Mouse (Mus musculus) monocyte, adult 2 months (primary cell): Measurements from ENCODE around the gene Akr1b7.

Source experiments
- DNase-seq, 2 experiments: peaks; one replicate each; pipeline ENCODE4 v3.0.0; 2022; ENCODE audit warnings: low spot score in 2 of 2, low read depth in 1 of 2

The Akr1b7 gene

DNA sequence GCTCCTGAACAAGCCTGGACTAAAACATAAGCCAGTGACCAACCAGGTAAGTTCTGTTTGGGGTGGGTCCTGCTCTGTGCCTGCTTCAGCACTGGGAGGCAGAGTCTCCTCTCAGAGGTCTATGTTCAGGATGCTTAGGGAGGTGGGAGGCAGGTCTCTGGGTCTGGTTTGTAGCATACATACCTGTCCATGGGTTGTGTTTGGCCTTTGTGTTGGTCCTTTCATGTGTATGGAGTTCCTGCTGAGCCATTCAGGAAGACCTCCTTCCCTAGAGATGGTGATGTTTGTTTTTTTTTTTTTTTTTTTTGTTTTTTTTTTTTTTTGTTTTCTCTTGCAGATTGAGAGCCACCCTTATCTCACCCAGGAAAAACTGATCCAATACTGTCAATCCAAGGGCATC is 6.9 kb downstream of the Akr1b7 start:
- no peak for DNase-seq

GRCm38 (mm10) chr6:34439006-34439405 is 26.9 kb downstream of the Akr1b7 start:
- DNase-seq, result no peak

GRCm38 (mm10) chr6:34441556-34442257 is 29.6 kb downstream of the Akr1b7 start:
- DNase-seq, result no peak

- DNase-seq, result no peak
These were observed 31.7 kb downstream of the Akr1b7 start for GRCm38 (mm10) chr6:34443791-34444190.

DNA sequence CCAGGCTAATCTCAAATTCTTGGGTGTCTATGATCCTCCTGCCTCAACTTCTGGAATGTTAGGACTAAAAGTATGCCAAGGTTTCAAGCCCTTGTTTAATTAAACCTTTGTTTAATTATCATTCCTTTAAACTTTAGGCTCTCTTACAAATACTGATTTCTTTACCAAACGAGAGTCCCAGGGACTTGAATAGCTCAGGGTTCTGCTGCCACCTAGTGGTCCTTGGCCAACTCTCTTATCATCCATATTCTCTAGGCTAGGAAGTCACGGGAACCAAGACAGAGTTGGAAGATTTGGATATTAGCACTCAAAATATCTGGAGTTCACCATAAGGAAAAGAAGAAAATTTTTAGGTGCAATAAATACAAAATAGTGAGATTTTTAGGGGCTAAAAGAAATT is 35.8 kb downstream of the Akr1b7 start:
- peak in 1 of 2 experiments; percentile 4 for DNase-seq

DNA sequence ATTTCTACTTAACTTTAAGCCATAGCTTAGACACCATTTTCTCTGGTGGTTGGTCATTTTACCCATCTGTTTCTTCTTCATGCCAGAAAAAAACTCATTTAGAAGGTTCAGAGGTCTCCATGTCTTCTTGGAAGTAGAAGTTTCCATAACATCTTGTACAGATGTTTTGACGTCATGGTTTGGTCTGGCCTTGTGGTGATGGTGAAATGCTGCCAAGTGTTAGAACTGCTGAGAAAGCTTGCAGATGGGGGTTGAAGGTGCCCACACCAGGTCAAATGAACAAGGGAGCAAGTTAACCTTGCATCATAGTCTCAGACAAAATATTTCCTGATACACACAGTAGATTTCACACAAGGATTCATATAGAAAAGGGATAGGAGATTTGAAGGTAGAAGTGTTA is 36.6 kb downstream of the Akr1b7 start:
- DNase-seq, result no peak

GRCm38 (mm10) chr6:34452963-34453770 is 41.0 kb downstream of the Akr1b7 start:
- DNase-seq, result no peak

- no peak for DNase-seq
These were observed 47.3 kb downstream of the Akr1b7 start for GRCm38 (mm10) chr6:34459456-34459855.

DNA sequence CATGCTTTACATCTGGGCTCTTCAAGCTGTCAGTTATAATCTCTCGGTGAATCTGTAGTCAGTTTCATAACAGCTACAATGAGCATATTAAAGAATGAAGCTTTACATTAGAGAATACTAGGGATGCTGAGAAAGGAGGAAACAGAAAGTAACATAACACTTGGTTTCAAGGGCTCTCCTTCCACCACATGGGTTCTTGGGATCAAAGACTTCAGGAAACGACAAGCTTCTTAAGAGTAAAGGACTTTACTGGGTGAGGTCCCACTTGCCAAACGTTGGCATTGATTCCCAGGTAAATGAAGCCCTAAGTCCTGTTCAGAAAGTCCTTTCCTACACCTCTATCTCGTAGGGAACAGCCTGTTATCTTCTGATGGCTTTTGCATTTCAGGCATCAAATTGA is 48.5 kb downstream of the Akr1b7 start:
- DNase-seq, result no peak

DNA sequence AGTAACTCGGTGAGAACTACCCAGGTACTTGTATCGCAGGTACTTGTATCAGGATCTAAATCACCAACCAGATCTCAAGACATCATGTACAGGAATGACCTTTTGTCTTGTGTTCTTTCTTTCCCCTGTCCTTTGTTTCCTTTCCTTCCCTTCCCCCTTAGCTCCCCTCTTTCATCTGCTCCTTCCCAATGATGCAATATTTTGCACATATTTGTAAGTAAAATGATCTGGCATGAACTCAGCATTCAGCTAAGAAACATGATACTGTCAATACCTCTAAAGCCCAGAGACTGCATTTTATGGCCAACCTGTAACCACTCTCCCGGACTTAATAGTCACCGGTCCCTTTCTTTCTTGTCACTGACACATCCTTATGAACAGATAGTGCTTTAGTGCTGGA is 51.4 kb downstream of the Akr1b7 start:
- no peak for DNase-seq

- no peak for DNase-seq
These were observed 59.4 kb downstream of the Akr1b7 start for GRCm38 (mm10) chr6:34471434-34472110.
